Mouse (Mus musculus) cerebellum, adult 8-10 months (tissue): ENCODE data around the gene E4f1.

Experiments
- DNase-seq: peaks from one replicate; pipeline ENCODE4 v3.0.0; 2022

Gene E4f1

DNA sequence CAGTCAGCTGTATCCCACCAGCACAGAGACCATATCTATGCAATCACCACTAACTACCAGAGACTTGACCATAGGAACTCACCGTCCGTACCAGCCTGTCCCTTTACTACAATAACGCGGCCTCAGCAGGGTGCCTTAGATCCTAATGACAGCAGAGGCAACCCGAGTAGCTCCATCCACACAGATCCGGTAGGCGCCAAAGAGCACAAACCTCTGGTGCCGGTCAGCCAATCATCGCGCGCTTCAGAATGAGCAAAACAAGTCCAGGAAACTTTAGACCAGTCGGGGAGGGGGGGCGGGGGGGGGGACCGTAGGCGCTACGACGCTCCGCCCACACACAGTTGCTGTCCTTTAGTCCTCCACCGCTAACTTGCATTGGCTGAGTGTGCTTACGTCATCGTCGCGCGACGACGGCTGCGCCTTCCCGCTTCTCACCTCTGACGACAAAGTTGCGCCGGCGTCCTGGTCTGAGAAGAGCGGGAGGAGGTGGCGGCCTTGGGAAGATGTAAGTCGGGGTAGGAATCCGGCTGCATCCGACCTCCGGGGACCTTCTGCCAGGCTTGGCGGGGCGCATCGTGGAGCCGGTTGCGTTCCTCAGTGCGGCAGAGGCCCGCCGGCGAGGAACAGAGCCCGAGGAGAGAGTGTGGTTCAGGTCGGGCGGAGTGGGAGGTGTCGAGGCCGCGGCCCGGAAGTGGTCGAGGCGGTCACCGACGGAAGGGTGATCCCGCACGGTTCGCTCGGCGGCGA, 55.7 kb downstream of the E4f1 start, which contains the start of gene Rnps1:
Gene Rnps1 (plus strand): TSS at position 336 of the 747 bp plus-strand sequence.
- DNase-seq = peak; percentile 87

DNA sequence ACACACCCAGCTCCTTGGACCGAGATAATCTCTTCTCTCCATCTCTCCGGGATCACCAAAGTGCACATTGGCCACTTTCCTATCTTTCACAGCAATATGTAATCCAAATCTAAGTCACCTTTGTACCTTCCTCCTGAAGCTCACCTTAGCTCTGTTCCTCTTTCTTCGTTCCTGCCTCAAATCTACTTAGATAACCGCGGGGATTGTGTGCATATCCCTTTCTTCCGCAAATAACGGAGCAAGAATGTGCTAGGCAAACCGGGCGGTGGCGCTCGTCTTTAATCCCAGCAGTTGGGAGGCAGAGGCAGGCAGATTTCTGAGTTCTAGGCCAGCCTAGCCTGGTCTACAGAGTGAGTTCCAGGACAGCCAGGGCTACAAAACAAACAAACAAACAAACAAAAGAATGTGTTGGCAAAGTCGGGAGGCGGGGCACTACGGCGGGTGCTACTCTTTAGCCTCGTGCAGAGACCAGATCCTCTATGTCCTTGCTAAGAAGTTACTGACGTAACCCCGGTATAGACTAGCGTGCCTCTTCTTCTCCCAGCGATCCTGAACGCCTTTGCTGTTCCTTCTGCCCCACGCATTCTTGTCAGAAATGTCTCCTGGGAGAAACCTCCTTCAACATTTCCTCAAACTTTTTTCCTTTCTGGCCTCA, 56.4 kb downstream of the E4f1 start:
- no peak for DNase-seq

DNA sequence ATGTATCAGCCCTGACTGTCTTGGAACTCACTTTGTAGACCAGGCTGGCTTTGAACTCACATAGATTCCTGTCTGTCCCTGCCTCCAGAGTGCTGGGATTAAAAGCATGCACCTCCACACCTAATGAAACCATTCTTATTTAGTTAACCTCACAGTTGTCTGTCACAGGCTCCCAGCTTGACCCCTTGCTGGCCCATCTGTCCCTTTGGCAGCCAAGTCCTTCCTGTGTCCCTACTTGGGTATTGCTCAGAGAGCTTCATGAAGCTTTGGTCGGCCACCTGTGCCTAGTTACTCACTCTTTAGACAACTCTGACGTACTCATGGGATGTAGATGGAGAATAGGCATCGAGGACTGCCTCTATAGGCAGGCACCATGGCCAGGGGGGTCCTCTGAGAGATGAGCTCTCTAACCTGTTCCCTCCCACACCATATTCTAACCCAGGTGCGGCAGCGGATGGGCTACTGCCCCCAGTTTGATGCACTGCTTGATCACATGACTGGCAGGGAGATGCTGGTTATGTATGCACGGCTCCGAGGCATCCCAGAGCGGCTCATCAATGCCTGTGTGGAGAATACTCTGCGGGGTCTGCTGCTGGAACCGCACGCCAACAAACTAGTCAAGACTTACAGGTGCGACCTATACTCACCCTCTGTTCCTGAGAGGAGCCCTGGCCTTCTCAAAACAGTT, 62.9 kb downstream of the E4f1 start:
- peak; percentile 48 for DNase-seq

DNA sequence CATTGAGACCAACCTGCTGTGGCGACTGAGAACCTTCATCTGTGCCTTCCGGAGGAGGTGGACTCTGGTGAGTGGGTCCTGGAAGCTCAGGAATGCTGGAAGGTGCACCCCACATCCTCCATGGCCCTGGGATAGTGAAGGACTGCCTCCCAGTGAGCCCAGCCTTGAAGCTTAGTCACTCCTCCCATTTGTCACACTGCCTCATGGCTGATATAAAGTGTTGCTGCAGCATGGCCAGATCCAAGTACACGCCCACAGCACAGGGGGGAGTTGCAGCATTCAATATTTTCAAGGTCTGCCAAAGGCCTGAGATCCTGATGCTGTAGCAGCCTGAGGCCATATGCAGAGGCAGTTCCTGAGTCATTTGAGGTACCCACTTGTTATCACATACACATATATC, 67.7 kb downstream of the E4f1 start:
- DNase-seq = no peak

DNA sequence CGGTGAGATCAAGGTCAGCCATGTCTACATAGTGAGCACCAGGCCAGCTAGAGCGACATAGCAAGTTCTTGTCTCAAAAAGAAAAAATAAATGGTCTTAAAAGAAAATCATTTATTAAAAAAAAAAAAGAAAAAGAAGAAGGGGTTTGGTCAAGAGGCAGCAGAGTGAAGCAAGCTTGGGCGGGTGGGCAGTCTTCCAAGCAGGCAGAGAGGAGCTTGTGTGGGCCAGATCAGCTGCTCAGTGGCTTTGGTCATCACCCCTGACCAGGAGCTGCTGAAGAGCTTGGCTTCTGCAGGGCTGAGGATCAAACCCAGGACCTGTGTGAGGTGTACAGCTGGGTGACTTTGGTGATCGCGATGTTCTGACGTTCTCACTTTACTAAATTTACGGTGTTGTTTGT, 75.7 kb downstream of the E4f1 start:
- no peak for DNase-seq
